Mouse (Mus musculus) CH12.LX (cell line): ENCODE data around the gene Vegfb. TPM values are rescaled to one million over a fixed set of nuclear protein-coding genes. Genes with fewer than 3 reads are reported as not detected.

Experiments used
- DNase-seq: peaks from one replicate; pipeline ENCODE4 v3.0.0-alpha.2; 2013; ENCODE audit errors: extremely low read depth
- H3K27ac ChIP-seq: 2 replicates; pipeline ENCODE4 v1.5.1; 2012; ENCODE audit warnings: low read depth, mild to moderate bottlenecking, control low read depth, moderate library complexity; ENCODE audit not compliant: insufficient read depth
- H3K27me3 ChIP-seq: replicated peaks from 2 replicates; pipeline ENCODE3; 2012; ENCODE audit warnings: inconsistent platforms
- H3K36me3 ChIP-seq, 2 experiments: replicated peaks in 1 of 2; 2 replicates each; pipeline versions ENCODE3 to v1.6.1; 2012; ENCODE audit warnings: inconsistent platforms in 1 of 2, low read length in 1 of 2, mild to moderate bottlenecking in 1 of 2, mixed read lengths in 1 of 2, moderate library complexity in 1 of 2; ENCODE audit not compliant: control insufficient read depth in 1 of 2, insufficient read depth in 1 of 2
- H3K4me1 ChIP-seq, 2 experiments: 2 replicates each; pipeline ENCODE4 v1.6.1; 2012; ENCODE audit warnings: inconsistent platforms in 1 of 2, moderate library complexity in 1 of 2; ENCODE audit not compliant: insufficient read depth in 2 of 2, control insufficient read depth in 1 of 2
- H3K4me2 ChIP-seq: 2 replicates; pipeline ENCODE4 v1.6.1; 2012; ENCODE audit warnings: low read depth, mild to moderate bottlenecking, control low read depth; ENCODE audit not compliant: poor library complexity, insufficient read depth, severe bottlenecking
- H3K4me3 ChIP-seq, 3 experiments: fragments of 150-350 bp in 1 of 3; sonication (generic) in 1 of 3; replicated peaks in 1 of 3; 2 replicates each; pipeline versions ENCODE3 to v1.5.1; 2011 to 2012; ENCODE audit warnings: low read depth in 2 of 3, low read length in 2 of 3, mild to moderate bottlenecking in 2 of 3, moderate library complexity in 2 of 3, control low read depth in 1 of 3, improper control_type of control experiment in 1 of 3, inconsistent platforms in 1 of 3, mixed read lengths in 1 of 3; ENCODE audit not compliant: poor library complexity in 1 of 3
- H3K79me2 ChIP-seq: replicated peaks from 2 replicates; pipeline ENCODE4 v1.6.1; 2012; ENCODE audit warnings: mild to moderate bottlenecking, moderate library complexity; ENCODE audit not compliant: control insufficient read depth, poor library complexity, insufficient read depth, severe bottlenecking; ENCODE audit errors: extremely low read depth
- H3K9ac ChIP-seq: 2 replicates; pipeline ENCODE4 v1.6.1; 2012; ENCODE audit warnings: low read depth, mild to moderate bottlenecking, control low read depth, moderate library complexity; ENCODE audit not compliant: insufficient read depth
- H3K9me3 ChIP-seq: replicated peaks from 2 replicates; pipeline ENCODE3; 2012; ENCODE audit warnings: low read length, inconsistent platforms, mixed read lengths
- BHLHE40 ChIP-seq: IDR thresholded peaks from 2 replicates; pipeline ENCODE4 v1.6.1; 2011; ENCODE audit warnings: mild to moderate bottlenecking, low read depth, low read length, improper control_type of control experiment
- CTCF ChIP-seq, 2 experiments: IDR thresholded peaks in 1 of 2; conservative IDR thresholded peaks in 1 of 2; 2 replicates each; pipeline ENCODE4 v1.5.1; 2011 to 2012; ENCODE audit warnings: low read depth in 2 of 2, low read length in 2 of 2, improper control_type of control experiment in 1 of 2, inconsistent platforms in 1 of 2, mild to moderate bottlenecking in 1 of 2, moderate library complexity in 1 of 2
- E2F4 ChIP-seq: IDR thresholded peaks from 2 replicates; pipeline ENCODE4 v1.6.1; 2011; ENCODE audit warnings: low read depth, low read length, improper control_type of control experiment; ENCODE audit not compliant: insufficient replicate concordance
- ELF1 ChIP-seq: IDR thresholded peaks from 2 replicates; pipeline ENCODE4 v1.6.1; 2014; ENCODE audit warnings: low read depth, mild to moderate bottlenecking, inconsistent platforms, low read length, improper control_type of control experiment
- EP300 ChIP-seq: IDR thresholded peaks from 2 replicates; pipeline ENCODE4 v1.6.1; 2011; ENCODE audit warnings: low read length, improper control_type of control experiment
- ETS1 ChIP-seq: conservative IDR thresholded peaks from 2 replicates; pipeline ENCODE4 v1.6.1; 2012; ENCODE audit warnings: low read depth, mild to moderate bottlenecking, inconsistent platforms, low read length, improper control_type of control experiment, moderate library complexity
- GABPA ChIP-seq: IDR thresholded peaks from 2 replicates; pipeline ENCODE4 v1.6.1; 2012; ENCODE audit warnings: low read depth, low read length, improper control_type of control experiment, inconsistent platforms; ENCODE audit not compliant: insufficient replicate concordance
- HCFC1 ChIP-seq: IDR thresholded peaks from 2 replicates; pipeline ENCODE4 v1.6.1; 2012; ENCODE audit warnings: low read depth, mild to moderate bottlenecking, inconsistent platforms, low read length, improper control_type of control experiment
- JUN ChIP-seq: IDR thresholded peaks from 2 replicates; pipeline ENCODE4 v1.6.1; 2011; ENCODE audit warnings: low read depth, mild to moderate bottlenecking, low read length, improper control_type of control experiment, moderate library complexity; ENCODE audit not compliant: insufficient read depth
- JUND ChIP-seq: conservative IDR thresholded peaks from 2 replicates; pipeline ENCODE4 v1.6.1; 2011; ENCODE audit warnings: low read depth, low read length, improper control_type of control experiment
- KAT2A ChIP-seq: IDR thresholded peaks from 2 replicates; pipeline ENCODE4 v1.6.1; 2012; ENCODE audit warnings: low read length, improper control_type of control experiment, inconsistent platforms; ENCODE audit not compliant: insufficient replicate concordance
- MAFK ChIP-seq: IDR thresholded peaks from 2 replicates; pipeline ENCODE4 v1.6.1; 2011; ENCODE audit warnings: low read length, improper control_type of control experiment; ENCODE audit not compliant: insufficient replicate concordance
- MAX ChIP-seq: IDR thresholded peaks from 2 replicates; pipeline ENCODE4 v1.6.1; 2011; ENCODE audit warnings: low read length, improper control_type of control experiment
- MAZ ChIP-seq: IDR thresholded peaks from 2 replicates; pipeline ENCODE4 v1.6.1; 2012; ENCODE audit warnings: low read depth, mild to moderate bottlenecking, inconsistent platforms, low read length, improper control_type of control experiment, moderate library complexity
- MEF2A ChIP-seq: IDR thresholded peaks from 2 replicates; pipeline ENCODE4 v1.6.1; 2014; ENCODE audit warnings: low read depth, mild to moderate bottlenecking, inconsistent platforms, low read length, improper control_type of control experiment, borderline replicate concordance
- MXI1 ChIP-seq: IDR thresholded peaks from 2 replicates; pipeline ENCODE4 v1.6.1; 2011; ENCODE audit warnings: mild to moderate bottlenecking, low read depth, low read length, improper control_type of control experiment
- MYC ChIP-seq: IDR thresholded peaks from 2 replicates; pipeline ENCODE4 v1.6.1; 2011; ENCODE audit warnings: low read depth, mild to moderate bottlenecking, improper control_type of control experiment, low read length
- NELFE ChIP-seq: IDR thresholded peaks from 2 replicates; pipeline ENCODE4 v1.6.1; 2011; ENCODE audit warnings: low read depth, low read length, improper control_type of control experiment
- NRF1 ChIP-seq: IDR thresholded peaks from 2 replicates; pipeline ENCODE4 v1.6.1; 2014; ENCODE audit warnings: low read depth, mild to moderate bottlenecking, inconsistent platforms, low read length, improper control_type of control experiment, moderate library complexity
- PAX5 ChIP-seq: IDR thresholded peaks from 2 replicates; pipeline ENCODE4 v1.6.1; 2012; ENCODE audit warnings: low read length, inconsistent platforms, mixed read lengths
- POLR2A ChIP-seq: IDR thresholded peaks from 2 replicates; pipeline ENCODE4 v1.6.1; 2011; ENCODE audit warnings: low read depth, mild to moderate bottlenecking, improper control_type of control experiment, low read length
- POLR2AphosphoS2 ChIP-seq: IDR thresholded peaks from 2 replicates; pipeline ENCODE4 v1.6.1; 2011; ENCODE audit warnings: low read depth, low read length, improper control_type of control experiment
- RAD21 ChIP-seq: IDR thresholded peaks from 2 replicates; pipeline ENCODE4 v1.6.1; 2011; ENCODE audit warnings: low read depth, mild to moderate bottlenecking, low read length, improper control_type of control experiment, moderate library complexity
- RCOR1 ChIP-seq: conservative IDR thresholded peaks from 2 replicates; pipeline ENCODE4 v1.6.1; 2012; ENCODE audit warnings: low read depth, mild to moderate bottlenecking, inconsistent platforms, low read length, improper control_type of control experiment
- SIN3A ChIP-seq: IDR thresholded peaks from 2 replicates; pipeline ENCODE4 v1.6.1; 2012; ENCODE audit warnings: low read length, improper control_type of control experiment, inconsistent platforms
- SMC3 ChIP-seq: IDR thresholded peaks from 2 replicates; pipeline ENCODE4 v1.6.1; 2011; ENCODE audit warnings: low read depth, low read length, improper control_type of control experiment
- TBP ChIP-seq: conservative IDR thresholded peaks from 2 replicates; pipeline ENCODE4 v1.6.1; 2011; ENCODE audit warnings: low read depth, low read length, improper control_type of control experiment
- TCF12 ChIP-seq: IDR thresholded peaks from 2 replicates; pipeline ENCODE4 v1.6.1; 2014; ENCODE audit warnings: low read depth, mild to moderate bottlenecking, inconsistent platforms, low read length, improper control_type of control experiment
- UBTF ChIP-seq: IDR thresholded peaks from 2 replicates; pipeline ENCODE4 v1.6.1; 2012; ENCODE audit warnings: low read depth, mild to moderate bottlenecking, inconsistent platforms, low read length, improper control_type of control experiment, moderate library complexity
- USF1 ChIP-seq: IDR thresholded peaks from 2 replicates; pipeline ENCODE4 v1.6.1; 2014; ENCODE audit warnings: low read depth, mild to moderate bottlenecking, inconsistent platforms, low read length, improper control_type of control experiment
- USF2 ChIP-seq: conservative IDR thresholded peaks from 2 replicates; pipeline ENCODE4 v1.6.1; 2011; ENCODE audit warnings: low read depth, low read length, improper control_type of control experiment
- ZC3H11A ChIP-seq: IDR thresholded peaks from 2 replicates; pipeline ENCODE4 v1.6.1; 2012; ENCODE audit warnings: low read depth, mild to moderate bottlenecking, inconsistent platforms, low read length, improper control_type of control experiment
- ZKSCAN1 ChIP-seq: IDR thresholded peaks from 2 replicates; pipeline ENCODE4 v1.6.1; 2012; ENCODE audit warnings: low read depth, inconsistent platforms, low read length, improper control_type of control experiment, borderline replicate concordance
- ZMIZ1 ChIP-seq: IDR thresholded peaks from 2 replicates; pipeline ENCODE4 v1.6.1; 2012; ENCODE audit warnings: low read depth, mild to moderate bottlenecking, inconsistent platforms, low read length, improper control_type of control experiment
- ZNF384 ChIP-seq: IDR thresholded peaks from 2 replicates; pipeline ENCODE4 v1.6.1; 2012; ENCODE audit warnings: low read depth, low read length, improper control_type of control experiment, inconsistent platforms
- dilution Hi-C: fragments of 300-500 bp; cut with MboI; formaldehyde crosslinking; loops from 2 replicates; pipeline ENCODE4 v1.14.3; 2020; ENCODE audit warnings: low sequenced_read_pairs; ENCODE audit not compliant: extremely low pct_unique_long_range_greater_than_20kb, extremely low pct_ligation_motif_present
- in situ Hi-C: fragments of 300-500 bp; cut with MboI; formaldehyde crosslinking; loops from 3 replicates; pipeline ENCODE4 v1.14.3; 2019; ENCODE audit warnings: low sequenced_read_pairs, low pct_ligation_motif_present, low pct_unique_long_range_greater_than_20kb, mixed read lengths
- polyA plus RNA-seq: library from polyadenylated mRNA; unstranded; fragments of >175 nt; gene quantifications from 2 replicates; pipeline ENCODE4 v1.2.1, GENCODE M21; 2012; ENCODE audit warnings: low read depth; ENCODE audit not compliant: insufficient read length
- total RNA-seq, 2 experiments: library from RNA; depleted of rRNA; stranded (reverse); fragments of 300-350 nt in 1 of 2; fragments of >200 nt in 1 of 2; gene quantifications; 2 replicates each; pipeline ENCODE4 v1.2.3; 2012 to 2014

Vegfb gene
- total and polyA plus RNA-seq, 3 experiments, result 3.2 to 35.1 (median 13.2) TPM

GRCm38 (mm10) chr19:6979486-6980380, 7.7 kb downstream of the Vegfb start (continued):
- TF ChIP-seq POLR2AphosphoS2 (no peak), NELFE (no peak), JUN (no peak), ZMIZ1 (no peak)

GRCm38 (mm10) chr19:6979001-6979479, 8.4 kb downstream of the Vegfb start:
- H3K4me1 ChIP-seq, result peaks cover 15 to 45% of the 10 kb centered on the region in 2 experiments
- no peak for TF ChIP-seq ZKSCAN1
- TF ChIP-seq RAD21, result no peak
- TF ChIP-seq JUN, result no peak
- no peak for TF ChIP-seq JUND
- 0 out of 2 replicates have a peak, but pooled peaks have one; percentile 19 for TF ChIP-seq MYC
- no peak; the same call in 1 of the 2 replicates for TF ChIP-seq SIN3A
- no peak for TF ChIP-seq ZNF384
- no peak for TF ChIP-seq NELFE
- TF ChIP-seq EP300, result no peak
- no peak for TF ChIP-seq CTCF (conservative IDR thresholded peaks at IDR 0.05 in 1 of 2, IDR thresholded peaks at IDR 0.05 in 1 of 2; ENCODE audit: low read depth in 2 of 2, low read length in 2 of 2)
- no peak for TF ChIP-seq ELF1
- no peak for TF ChIP-seq USF2
- no peak for TF ChIP-seq USF1
- TF ChIP-seq UBTF, result 0 out of 2 replicates have a peak, but pooled peaks have one; percentile 23
- no peak for TF ChIP-seq MAFK
- TF ChIP-seq SMC3, result no peak
- TF ChIP-seq POLR2AphosphoS2, result no peak
- no peak for TF ChIP-seq TBP
- TF ChIP-seq ZC3H11A, result no peak
- TF ChIP-seq HCFC1, result no peak
- TF ChIP-seq ETS1, result no peak
- TF ChIP-seq TCF12, result no peak
- TF ChIP-seq MAZ, result 0 out of 2 replicates have a peak, but pooled peaks have one; percentile 11
- TF ChIP-seq MEF2A, result no peak
- no peak; the same call in 1 of the 2 replicates for TF ChIP-seq ZMIZ1
- TF ChIP-seq BHLHE40, result 0 out of 2 replicates have a peak, but pooled peaks have one; percentile 2
- no peak for TF ChIP-seq KAT2A
- TF ChIP-seq E2F4, result no peak
- TF ChIP-seq PAX5, result no peak
- TF ChIP-seq MXI1, result no peak
- no peak for TF ChIP-seq RCOR1
- no peak for TF ChIP-seq POLR2A
- no peak for TF ChIP-seq MAX
- TF ChIP-seq NRF1, result no peak
- TF ChIP-seq GABPA, result no peak

More at GRCm38 (mm10) chr19:6979001-6979479, 8.4 kb downstream of the Vegfb start:
- Histone ChIP-seq H3K79me2 (peaks cover 29% of the 10 kb centered on the region), H3K4me3 (peak overlapping the region; percentile 66 to 83 (median 68)), H3K9ac (peak overlapping the region; percentile 50; the same call in 1 of the 2 replicates), H3K4me2 (peak overlapping the region; percentile 69), H3K36me3 (peaks cover 21 to 47% of the 10 kb centered on the region in 2 experiments), H3K27ac (peak overlapping the region; percentile 32; the same call in 1 of the 2 replicates), H3K27me3 (no peaks in the 10 kb centered on the region), H3K9me3 (no peaks in the 10 kb centered on the region)
- in situ Hi-C loops, result no loop called here
- dilution Hi-C loops, result no loop called here
- peak; percentile 70 for DNase-seq
